Mouse (Mus musculus): ENCODE results near the gene Patl2. TPM values are rescaled to one million over a fixed set of nuclear protein-coding genes. Genes with fewer than 3 reads are reported as not detected.

The Patl2 gene
- polyA plus RNA-seq, 2 experiments = 0.04 TPM; not detected in 1

- Histone ChIP-seq H3K27ac (no peak overlapping the region), H3K27me3 (ENCODE audit: control insufficient read depth, insufficient read depth, low read length) (no peaks in the 10 kb centered on the region), H3K9me3 (ENCODE audit: control insufficient read depth, low read length) (no peaks in the 10 kb centered on the region), H3K4me3 (ENCODE audit: insufficient read depth in 1 of 2, low read depth in 2 of 2, low read length in 2 of 2) (no peak overlapping the region), H3K9ac (replicated peaks) (no peak overlapping the region), H3K4me1 (replicated peaks; ENCODE audit: control insufficient read depth in 2 of 2, insufficient read depth in 2 of 2, low read length in 1 of 2) (peaks cover 3 to 31% of the 10 kb centered on the region in 2 experiments; a peak in 3 of 4 replicates), H3K36me3 (replicated peaks; ENCODE audit: control insufficient read depth, insufficient read depth, low read depth) (peaks cover 6% of the 10 kb centered on the region), H3K4me2 (ENCODE audit: low read depth) (no peak overlapping the region)
- no peak for ATAC-seq (ENCODE audit: insufficient read depth)
- no peak for TF ChIP-seq CTCF (IDR thresholded peaks at IDR 0.05; ENCODE audit: low read depth)
- no peak for TF ChIP-seq EP300 (IDR thresholded peaks at IDR 0.05; ENCODE audit: low read depth)
- no peak for DNase-seq (ENCODE audit: low read depth in 3 of 3, low spot score in 3 of 3)
- 33% methylated on average over 7 of the region's 7 CpGs for WGBS (ENCODE audit: insufficient replicate concordance)
Measured at GRCm38 (mm10) chr2:122153681-122154365, 32.2 kb downstream of the Patl2 start.

GRCm38 (mm10) chr2:122152850-122153249 lies 33.1 kb downstream of the Patl2 start:
- Histone ChIP-seq H3K4me2 (ENCODE audit: low read depth) (no peak overlapping the region), H3K9ac (replicated peaks) (no peak overlapping the region), H3K27ac (no peak overlapping the region), H3K4me1 (replicated peaks; ENCODE audit: control insufficient read depth in 2 of 2, insufficient read depth in 2 of 2, low read length in 1 of 2) (peaks cover 3 to 29% of the 10 kb centered on the region in 2 experiments), H3K9me3 (ENCODE audit: control insufficient read depth, low read length) (no peaks in the 10 kb centered on the region), H3K4me3 (ENCODE audit: insufficient read depth in 1 of 2, low read depth in 2 of 2, low read length in 2 of 2) (no peak overlapping the region), H3K27me3 (ENCODE audit: control insufficient read depth, insufficient read depth, low read length) (no peaks in the 10 kb centered on the region), H3K36me3 (replicated peaks; ENCODE audit: control insufficient read depth, insufficient read depth, low read depth) (peaks cover 6% of the 10 kb centered on the region)
- no peak for DNase-seq (ENCODE audit: low read depth in 3 of 3, low spot score in 3 of 3)
- 64% methylated on average over 3 of the region's 3 CpGs for WGBS (ENCODE audit: insufficient replicate concordance)
- ATAC-seq (ENCODE audit: insufficient read depth) = no peak
- TF ChIP-seq CTCF (IDR thresholded peaks at IDR 0.05; ENCODE audit: low read depth) (no peak), EP300 (IDR thresholded peaks at IDR 0.05; ENCODE audit: low read depth) (no peak)

- 73% methylated on average over 1 of the region's 1 CpGs for WGBS (ENCODE audit: insufficient replicate concordance)
- TF ChIP-seq EP300 (IDR thresholded peaks at IDR 0.05; ENCODE audit: low read depth) (no peak), CTCF (IDR thresholded peaks at IDR 0.05; ENCODE audit: low read depth) (no peak)
- H3K4me3 ChIP-seq (ENCODE audit: insufficient read depth in 1 of 2, low read depth in 2 of 2, low read length in 2 of 2) = no peak overlapping the region
- no peak overlapping the region for H3K27ac ChIP-seq
- ATAC-seq (ENCODE audit: insufficient read depth) (no peak), DNase-seq (ENCODE audit: low read depth in 3 of 3, low spot score in 3 of 3) (no peak)
- H3K36me3 ChIP-seq (replicated peaks; ENCODE audit: control insufficient read depth, insufficient read depth, low read depth) = peaks cover 6% of the 10 kb centered on the region
- H3K9ac ChIP-seq (replicated peaks) = no peak overlapping the region
- no peaks in the 10 kb centered on the region for H3K9me3 ChIP-seq (ENCODE audit: control insufficient read depth, low read length)
- H3K4me1 ChIP-seq (replicated peaks; ENCODE audit: control insufficient read depth in 2 of 2, insufficient read depth in 2 of 2, low read length in 1 of 2) = peaks cover 3 to 35% of the 10 kb centered on the region in 2 experiments
- no peaks in the 10 kb centered on the region for H3K27me3 ChIP-seq (ENCODE audit: control insufficient read depth, insufficient read depth, low read length)
- H3K4me2 ChIP-seq (ENCODE audit: low read depth) = no peak overlapping the region
Measured at GRCm38 (mm10) chr2:122151221-122151620, 34.8 kb downstream of the Patl2 start.

- Histone ChIP-seq H3K4me2 (ENCODE audit: low read depth) (peak overlapping the region; percentile 77), H3K27me3 (ENCODE audit: control insufficient read depth, insufficient read depth, low read length) (no peaks in the 10 kb centered on the region), H3K27ac (no peak overlapping the region), H3K9ac (replicated peaks) (no peak overlapping the region), H3K36me3 (replicated peaks; ENCODE audit: control insufficient read depth, insufficient read depth, low read depth) (peaks cover 6% of the 10 kb centered on the region), H3K4me3 (ENCODE audit: insufficient read depth in 1 of 2, low read depth in 2 of 2, low read length in 2 of 2) (no peak overlapping the region), H3K9me3 (ENCODE audit: control insufficient read depth, low read length) (no peaks in the 10 kb centered on the region), H3K4me1 (replicated peaks; ENCODE audit: control insufficient read depth in 2 of 2, insufficient read depth in 2 of 2, low read length in 1 of 2) (peaks cover 3 to 24% of the 10 kb centered on the region in 2 experiments)
- no peak for TF ChIP-seq CTCF (IDR thresholded peaks at IDR 0.05; ENCODE audit: low read depth)
- no peak for TF ChIP-seq EP300 (IDR thresholded peaks at IDR 0.05; ENCODE audit: low read depth)
- WGBS (ENCODE audit: insufficient replicate concordance) = 67% methylated on average over 3 of the region's 3 CpGs
- DNase-seq (ENCODE audit: low read depth in 3 of 3, low spot score in 3 of 3) (no peak), ATAC-seq (ENCODE audit: insufficient read depth) (no peak)
Measured at GRCm38 (mm10) chr2:122149716-122150115, 36.3 kb downstream of the Patl2 start.

- Histone ChIP-seq H3K36me3 (replicated peaks; ENCODE audit: control insufficient read depth, insufficient read depth, low read depth) (peaks cover 6% of the 10 kb centered on the region), H3K9me3 (ENCODE audit: control insufficient read depth, low read length) (no peaks in the 10 kb centered on the region), H3K27me3 (ENCODE audit: control insufficient read depth, insufficient read depth, low read length) (no peaks in the 10 kb centered on the region), H3K4me1 (replicated peaks; ENCODE audit: control insufficient read depth in 2 of 2, insufficient read depth in 2 of 2, low read length in 1 of 2) (peaks cover 3 to 24% of the 10 kb centered on the region in 2 experiments), H3K27ac (no peak overlapping the region), H3K9ac (replicated peaks) (peak overlapping the region; percentile 79; the same call in 1 of the 2 replicates), H3K4me2 (ENCODE audit: low read depth) (peak overlapping the region; percentile 77), H3K4me3 (ENCODE audit: insufficient read depth in 1 of 2, low read depth in 2 of 2, low read length in 2 of 2) (peak overlapping the region; percentile 1 to 83; a peak in 3 of 4 replicates)
- ATAC-seq (ENCODE audit: insufficient read depth) (no peak), DNase-seq (ENCODE audit: low read depth in 3 of 3, low spot score in 3 of 3) (no peak)
- 70% methylated on average over 6 of the region's 6 CpGs for WGBS (ENCODE audit: insufficient replicate concordance)
- no peak for TF ChIP-seq EP300 (IDR thresholded peaks at IDR 0.05; ENCODE audit: low read depth)
- no peak for TF ChIP-seq CTCF (IDR thresholded peaks at IDR 0.05; ENCODE audit: low read depth)
Measured at GRCm38 (mm10) chr2:122149316-122149715, 36.7 kb downstream of the Patl2 start.
